Mouse (Mus musculus): ENCODE data around the gene Hsf3. TPM values are rescaled to one million over a fixed set of nuclear protein-coding genes. Genes with fewer than 3 reads are reported as not detected.
"Not testable (repeated sequence)": the region's sequence is repeated elsewhere in the genome, so short reads cannot be mapped to it uniquely, and the experiment has no call there.

Gene Hsf3
- 0.22 and 0.34 TPM in 2 replicates for polyA plus RNA-seq (2015; fragmentation: Nextera tagmentation; extraction: Ambion mirVana)

GRCm38 (mm10) chrX:96456201-96456963, at the start of gene Hsf3:
Gene Hsf3 (minus strand): TSS chrX:96456294.
- no peaks in the 10 kb centered on the region for H3K9me3 ChIP-seq (replicated peaks)
- H3K36me3 ChIP-seq: no peaks in the 10 kb centered on the region
- H3K27me3 ChIP-seq: no peaks in the 10 kb centered on the region
- H3K9ac ChIP-seq: 0 out of 2 replicates have a peak within 1 kb of the TSS, but pooled peaks have one; percentile 33
- H3K27ac ChIP-seq: no peak within 1 kb of the TSS
- H3K4me3 ChIP-seq (replicated peaks): peak within 1 kb of the TSS; percentile 45
- H3K4me2 ChIP-seq: peak within 1 kb of the TSS; percentile 51
- WGBS: 21% methylated on average over 9 of the region's 9 CpGs
- peak; percentile 92 for ATAC-seq (replicated peaks; ENCODE audit: low FRiP score)
- H3K4me1 ChIP-seq: no peaks in the 10 kb centered on the region

GRCm38 (mm10) chrX:96501580-96501979, 45.5 kb upstream of the Hsf3 start:
- no peak for ATAC-seq (replicated peaks; ENCODE audit: low FRiP score)
- Histone ChIP-seq H3K27ac (no peak overlapping the region), H3K4me1 (no peaks in the 10 kb centered on the region), H3K27me3 (no peaks in the 10 kb centered on the region), H3K4me3 (replicated peaks) (no peak overlapping the region), H3K4me2 (no peak overlapping the region), H3K9me3 (replicated peaks) (no peaks in the 10 kb centered on the region), H3K36me3 (no peaks in the 10 kb centered on the region), H3K9ac (no peak overlapping the region)
- 44% methylated on average over 1 of the region's 1 CpGs for WGBS

GRCm38 (mm10) chrX:96455149-96455548, 945 bp downstream of the Hsf3 start, which contains the start of gene Heph:
Gene Heph (plus strand): TSS chrX:96455359.
- Histone ChIP-seq H3K27ac (no peak within 1 kb of the TSS), H3K9ac (no peak within 1 kb of the TSS), H3K4me1 (no peaks in the 10 kb centered on the region), H3K4me3 (replicated peaks) (peak within 1 kb of the TSS; percentile 45), H3K9me3 (replicated peaks) (no peaks in the 10 kb centered on the region), H3K36me3 (no peaks in the 10 kb centered on the region), H3K27me3 (no peaks in the 10 kb centered on the region), H3K4me2 (peak within 1 kb of the TSS; percentile 51)
- peak; percentile 58 for ATAC-seq (replicated peaks; ENCODE audit: low FRiP score)
- WGBS: 54% methylated on average over 2 of the region's 2 CpGs

- Histone ChIP-seq H3K9ac (no peak overlapping the region), H3K4me2 (no peak overlapping the region), H3K4me3 (replicated peaks) (no peak overlapping the region), H3K27ac (no peak overlapping the region), H3K4me1 (no peaks in the 10 kb centered on the region), H3K27me3 (no peaks in the 10 kb centered on the region), H3K9me3 (replicated peaks) (no peaks in the 10 kb centered on the region), H3K36me3 (no peaks in the 10 kb centered on the region)
- no peak for ATAC-seq (replicated peaks; ENCODE audit: low FRiP score)
Measured at GRCm38 (mm10) chrX:96419383-96419782, 36.7 kb downstream of the Hsf3 start.

- H3K27ac ChIP-seq: no peak overlapping the region
- no peaks in the 10 kb centered on the region for H3K9me3 ChIP-seq (replicated peaks)
- H3K4me2 ChIP-seq: no peak overlapping the region
- H3K4me3 ChIP-seq (replicated peaks): no peak overlapping the region
- ATAC-seq (replicated peaks; ENCODE audit: low FRiP score): no peak
- 74% methylated on average over 1 of the region's 1 CpGs for WGBS
- H3K4me1 ChIP-seq: no peaks in the 10 kb centered on the region
- no peaks in the 10 kb centered on the region for H3K36me3 ChIP-seq
- H3K27me3 ChIP-seq: no peaks in the 10 kb centered on the region
- no peak overlapping the region for H3K9ac ChIP-seq
Measured at GRCm38 (mm10) chrX:96417733-96418132, 38.4 kb downstream of the Hsf3 start.

- Histone ChIP-seq H3K9me3 (replicated peaks) (no peaks in the 10 kb centered on the region), H3K4me1 (no peaks in the 10 kb centered on the region), H3K4me2 (no peak overlapping the region), H3K36me3 (no peaks in the 10 kb centered on the region), H3K9ac (no peak overlapping the region), H3K4me3 (replicated peaks) (no peak overlapping the region), H3K27ac (no peak overlapping the region), H3K27me3 (no peaks in the 10 kb centered on the region)
- no peak for ATAC-seq (replicated peaks; ENCODE audit: low FRiP score)
- WGBS: 91% methylated on average over 1 of the region's 1 CpGs
Measured at GRCm38 (mm10) chrX:96416970-96417369, 39.1 kb downstream of the Hsf3 start.

- H3K4me2 ChIP-seq; H3K27me3 ChIP-seq; H3K9me3 ChIP-seq (replicated peaks); ATAC-seq (replicated peaks; ENCODE audit: low FRiP score); H3K9ac ChIP-seq; H3K4me3 ChIP-seq (replicated peaks); H3K4me1 ChIP-seq; H3K27ac ChIP-seq; H3K36me3 ChIP-seq: not testable (repeated sequence)
- WGBS: 76% methylated on average over 4 of the region's 4 CpGs
Measured at GRCm38 (mm10) chrX:96415351-96415750, 40.7 kb downstream of the Hsf3 start.

- no peak overlapping the region for H3K4me2 ChIP-seq
- ATAC-seq (replicated peaks; ENCODE audit: low FRiP score): no peak
- H3K4me3 ChIP-seq (replicated peaks): no peak overlapping the region
- no peak overlapping the region for H3K9ac ChIP-seq
- no peaks in the 10 kb centered on the region for H3K9me3 ChIP-seq (replicated peaks)
- H3K4me1 ChIP-seq: no peaks in the 10 kb centered on the region
- 66% methylated on average over 2 of the region's 2 CpGs for WGBS
- no peaks in the 10 kb centered on the region for H3K27me3 ChIP-seq
- no peaks in the 10 kb centered on the region for H3K36me3 ChIP-seq
- H3K27ac ChIP-seq: no peak overlapping the region
Measured at GRCm38 (mm10) chrX:96339108-96339507, 117.0 kb downstream of the Hsf3 start.

- ATAC-seq (replicated peaks; ENCODE audit: low FRiP score): no peak
- Histone ChIP-seq H3K27ac (no peak overlapping the region), H3K9ac (no peak overlapping the region), H3K4me2 (no peak overlapping the region), H3K9me3 (replicated peaks) (no peaks in the 10 kb centered on the region), H3K27me3 (no peaks in the 10 kb centered on the region), H3K36me3 (no peaks in the 10 kb centered on the region), H3K4me1 (no peaks in the 10 kb centered on the region), H3K4me3 (replicated peaks) (no peak overlapping the region)
- WGBS: 43% methylated on average over 4 of the region's 4 CpGs
Measured at GRCm38 (mm10) chrX:96329764-96330163, 126.3 kb downstream of the Hsf3 start.

- H3K4me2 ChIP-seq: no peak within 1 kb of the TSS
- H3K9ac ChIP-seq: no peak within 1 kb of the TSS
- H3K27ac ChIP-seq: no peak within 1 kb of the TSS
- no peaks in the 10 kb centered on the region for H3K4me1 ChIP-seq
- no peaks in the 10 kb centered on the region for H3K9me3 ChIP-seq (replicated peaks)
- no peak for ATAC-seq (replicated peaks; ENCODE audit: low FRiP score)
- H3K36me3 ChIP-seq: no peaks in the 10 kb centered on the region
- H3K27me3 ChIP-seq: no peaks in the 10 kb centered on the region
- H3K4me3 ChIP-seq (replicated peaks): no peak within 1 kb of the TSS
- 95% methylated on average over 3 of the region's 3 CpGs for WGBS
Measured at GRCm38 (mm10) chrX:96293338-96293737, 162.8 kb downstream of the Hsf3 start, which contains the start of gene Vsig4. Gene Vsig4 (minus strand): TSS chrX:96293438.

GRCm38 (mm10) chrX:96256509-96256908, 199.6 kb downstream of the Hsf3 start:
- H3K36me3 ChIP-seq: no peaks in the 10 kb centered on the region
- no peak for ATAC-seq (replicated peaks; ENCODE audit: low FRiP score)
- H3K9ac ChIP-seq: no peak overlapping the region
- no peak overlapping the region for H3K4me3 ChIP-seq (replicated peaks)
- no peak overlapping the region for H3K4me2 ChIP-seq
- H3K27ac ChIP-seq: no peak overlapping the region
- H3K27me3 ChIP-seq: no peaks in the 10 kb centered on the region
- H3K4me1 ChIP-seq: no peaks in the 10 kb centered on the region
- no peaks in the 10 kb centered on the region for H3K9me3 ChIP-seq (replicated peaks)

Measured in kidney, embryonic 15.5 days (tissue).